Mouse (Mus musculus) A20 (cell line): ENCODE results near the gene Thsd4.

ENCODE experiments used
- DNase-seq: peaks from one replicate; pipeline ENCODE4 v3.0.0-alpha.2; 2011; ENCODE audit warnings: low read depth, low spot score

Thsd4 gene

DNA sequence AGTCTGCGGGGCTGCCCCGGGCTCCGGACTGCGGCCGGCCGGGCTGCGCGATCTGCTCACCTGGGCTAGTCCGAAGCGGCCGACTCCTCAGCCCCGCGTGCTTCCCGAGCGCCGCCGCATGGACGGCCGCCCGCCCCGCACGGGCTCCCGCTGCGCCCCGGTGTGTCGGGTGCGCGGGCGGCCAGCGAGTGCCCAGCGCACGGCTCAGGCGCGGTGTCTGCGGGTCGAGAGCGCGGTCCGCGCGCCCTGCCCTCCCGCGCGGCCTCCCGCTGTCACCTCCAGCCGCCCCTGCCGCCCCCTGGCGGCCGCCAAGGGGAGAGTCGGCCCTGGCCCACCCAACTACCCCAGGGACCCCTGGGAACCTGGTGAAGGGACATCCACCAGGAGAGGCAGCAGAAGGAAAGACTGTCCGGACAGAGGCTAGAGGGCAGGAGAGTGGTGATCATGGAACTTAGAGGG lies at the start of gene Thsd4:
Gene Thsd4 (minus strand): TSS at position 241 of the 459 bp plus-strand sequence.
- peak; percentile 73 for DNase-seq

DNA sequence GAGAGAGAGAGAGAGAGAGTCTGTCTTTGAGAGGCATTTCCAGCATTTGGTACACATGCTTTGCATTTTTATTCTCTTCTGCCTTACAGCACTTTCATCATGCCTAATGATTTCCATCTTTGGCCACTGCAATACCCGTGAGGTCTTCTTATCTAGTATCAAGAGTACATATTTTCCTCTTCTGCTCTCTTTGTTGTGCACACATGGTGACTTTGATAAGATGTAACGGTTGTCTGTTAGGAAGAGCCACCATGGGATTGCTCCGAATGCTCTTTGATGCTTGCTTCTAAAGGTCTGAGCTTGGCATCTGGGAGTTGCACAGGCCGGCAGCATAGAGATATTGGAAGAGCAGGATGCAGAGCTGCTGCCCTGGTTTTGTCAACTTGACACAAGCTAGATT lies 49.2 kb upstream of the Thsd4 start:
- DNase-seq, result no peak

DNA sequence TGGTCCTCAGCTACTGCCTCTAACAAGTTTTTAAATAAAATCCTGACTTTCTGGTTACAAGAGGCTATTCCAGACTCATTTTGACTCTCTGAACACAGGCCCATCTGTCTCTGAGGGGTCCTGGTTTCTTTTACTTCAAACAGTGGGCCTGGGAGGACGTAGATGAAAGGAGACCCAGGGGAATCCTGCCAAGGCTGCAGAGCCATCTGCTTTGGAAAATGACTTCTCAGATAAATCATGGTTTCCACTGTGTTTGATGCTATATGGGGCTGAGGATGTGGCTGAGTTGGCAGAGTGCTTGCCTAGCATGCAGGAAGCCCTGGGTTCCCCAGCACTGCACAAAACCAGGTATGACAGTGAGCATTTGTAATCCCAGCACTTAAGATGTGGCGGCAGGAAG lies 47.5 kb upstream of the Thsd4 start:
- DNase-seq, result no peak

DNA sequence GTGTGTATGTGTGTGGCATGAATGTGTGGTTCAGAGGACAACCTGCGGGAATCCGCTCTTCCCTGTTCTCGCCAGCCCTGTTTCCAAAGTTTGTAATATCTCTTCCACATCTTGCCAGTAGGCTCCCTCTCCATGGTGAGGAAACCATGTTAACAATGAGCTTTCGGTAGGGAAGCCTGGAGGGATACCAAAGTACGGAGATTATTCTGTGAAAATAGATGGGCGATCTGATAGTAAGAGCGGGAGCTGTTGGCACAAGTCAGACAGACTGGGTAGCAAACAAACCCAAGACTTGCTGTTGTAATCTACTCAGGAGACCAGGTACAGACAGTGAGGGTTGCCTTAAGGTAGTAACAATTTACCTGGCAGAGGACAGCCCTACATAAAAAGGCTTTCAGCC lies 42.0 kb upstream of the Thsd4 start:
- DNase-seq, result no peak

DNA sequence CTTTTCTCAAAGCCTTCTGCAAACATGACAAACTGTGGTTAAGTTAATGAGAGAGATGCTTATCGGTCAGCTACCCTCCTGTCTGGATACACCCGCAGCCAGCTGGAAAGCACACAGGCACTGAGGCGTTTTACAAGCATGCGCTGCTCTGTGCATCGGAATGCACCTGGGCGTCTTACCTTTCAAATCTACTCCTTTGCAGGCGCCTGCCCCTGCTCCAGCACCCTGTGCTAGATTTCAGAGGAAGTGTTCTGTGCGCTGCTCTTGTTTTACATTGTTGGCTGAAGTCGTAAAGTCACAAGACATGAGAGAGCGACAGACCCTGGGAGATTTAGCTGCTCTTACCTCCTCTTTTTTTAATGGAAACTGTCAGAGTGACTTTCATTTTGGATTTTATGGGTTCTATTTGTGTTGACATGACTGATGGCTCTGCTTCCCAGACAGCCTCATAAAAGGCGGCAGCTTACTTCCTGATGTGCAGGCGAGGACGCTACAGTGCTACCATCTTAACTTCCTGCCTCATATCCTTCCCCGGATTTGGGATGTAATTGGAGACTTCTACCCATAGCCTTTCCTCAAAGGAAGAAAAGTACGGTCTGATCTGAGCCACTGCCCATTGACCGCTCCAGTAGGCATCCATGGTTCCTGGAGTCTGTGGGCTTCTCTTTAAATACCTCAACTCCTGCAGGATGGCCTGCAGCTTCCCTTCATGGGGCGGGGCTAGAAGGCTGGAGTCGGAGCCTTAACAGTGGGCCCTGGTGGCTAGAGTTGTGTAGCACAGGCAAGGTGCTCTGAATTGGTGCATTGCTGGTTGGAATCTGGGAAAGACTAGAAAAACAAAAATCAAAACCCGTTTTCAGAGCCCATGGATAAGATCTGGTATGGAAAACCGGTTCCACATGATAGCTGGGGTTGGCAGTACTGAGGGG lies 40.9 kb upstream of the Thsd4 start:
- DNase-seq, result peak; percentile 80

DNA sequence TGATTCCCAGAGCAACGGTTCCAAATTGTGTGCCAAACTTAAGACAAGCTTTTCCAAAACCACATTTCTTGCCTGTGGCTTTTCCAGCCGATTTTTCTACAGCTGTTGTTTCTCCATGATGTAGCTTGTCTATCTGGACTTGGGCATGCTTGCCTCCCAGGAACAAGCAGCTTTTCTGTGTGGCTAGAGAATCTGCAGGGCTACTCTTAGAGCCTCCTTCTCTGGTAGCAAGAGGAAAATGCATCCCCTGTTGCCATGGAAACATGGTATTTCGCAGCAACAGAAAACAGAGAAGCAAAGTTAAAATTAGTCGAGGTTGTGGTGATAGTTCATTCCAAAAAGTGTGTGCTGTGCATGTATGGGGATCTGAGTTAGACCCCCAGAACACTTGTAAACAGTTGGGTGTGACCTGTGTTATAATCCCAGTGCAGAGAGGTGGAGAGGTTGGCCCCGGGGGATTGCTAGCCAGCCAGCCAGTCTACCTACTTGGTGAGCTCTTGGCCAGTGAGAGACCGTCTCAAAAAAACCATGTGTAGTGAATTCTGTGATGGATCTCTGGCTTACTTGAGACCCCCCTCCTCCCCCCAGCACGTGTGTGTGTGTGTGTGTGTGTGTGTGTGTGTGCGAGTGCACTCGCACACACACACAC lies 39.9 kb upstream of the Thsd4 start:
- peak; percentile 41 for DNase-seq

DNA sequence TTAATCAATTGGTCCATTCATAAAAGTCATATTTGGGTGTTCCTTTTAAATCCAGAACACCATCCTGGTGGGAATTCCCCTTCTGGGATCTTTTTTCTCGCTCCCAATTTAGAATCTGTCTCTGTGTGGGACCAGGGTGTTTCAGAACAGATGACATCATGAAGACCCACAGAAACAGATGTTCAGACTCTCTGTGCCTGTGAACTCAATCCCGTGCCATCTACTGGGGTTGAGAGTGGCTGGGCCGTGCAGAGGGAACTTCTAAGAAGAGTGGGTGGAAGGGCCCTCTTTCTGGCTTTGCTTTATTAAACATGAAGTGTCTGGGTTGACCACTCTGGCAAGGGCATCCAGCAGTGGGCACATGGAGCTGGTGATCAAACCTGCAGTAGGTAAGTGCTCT lies 36.7 kb upstream of the Thsd4 start:
- DNase-seq, result no peak

DNA sequence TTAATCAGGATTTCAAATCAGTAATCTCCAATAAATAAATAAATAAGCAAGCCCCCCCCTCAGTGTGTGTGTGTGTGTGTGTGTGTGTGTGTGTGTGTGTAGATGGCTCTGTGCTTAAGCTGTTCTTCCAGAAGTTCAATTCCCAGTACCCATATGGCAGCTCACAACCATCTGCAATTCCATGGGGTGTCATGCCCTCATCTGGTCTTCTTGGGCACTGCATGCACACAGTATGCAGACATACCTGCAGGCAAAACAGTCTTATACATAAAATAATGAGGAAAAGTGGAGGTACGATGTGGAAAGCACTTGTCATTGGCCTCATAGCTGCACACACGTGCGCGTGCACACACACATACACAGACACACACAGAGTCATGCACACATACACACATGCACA lies 29.4 kb upstream of the Thsd4 start:
- peak; percentile 22 for DNase-seq

DNA sequence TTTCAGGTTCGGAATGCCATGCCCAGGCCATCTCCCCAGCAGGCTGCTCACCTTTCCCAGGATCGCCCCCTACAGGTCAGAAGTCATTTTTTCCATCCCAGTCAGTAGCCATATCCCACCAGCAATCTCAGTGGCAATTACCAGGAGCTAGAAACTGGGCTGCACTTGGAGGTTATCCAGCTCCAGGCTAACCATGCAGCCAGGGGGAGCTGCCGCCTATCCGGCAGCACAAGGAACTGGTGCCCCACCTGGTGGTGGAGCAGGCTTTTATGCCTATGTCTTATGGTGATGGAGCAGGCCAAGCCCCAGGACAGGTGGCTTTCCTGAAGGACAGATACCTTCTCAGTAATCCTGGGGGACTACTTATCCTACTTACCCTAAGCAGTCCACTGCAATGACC lies 26.3 kb upstream of the Thsd4 start:
- DNase-seq, result peak; percentile 27

DNA sequence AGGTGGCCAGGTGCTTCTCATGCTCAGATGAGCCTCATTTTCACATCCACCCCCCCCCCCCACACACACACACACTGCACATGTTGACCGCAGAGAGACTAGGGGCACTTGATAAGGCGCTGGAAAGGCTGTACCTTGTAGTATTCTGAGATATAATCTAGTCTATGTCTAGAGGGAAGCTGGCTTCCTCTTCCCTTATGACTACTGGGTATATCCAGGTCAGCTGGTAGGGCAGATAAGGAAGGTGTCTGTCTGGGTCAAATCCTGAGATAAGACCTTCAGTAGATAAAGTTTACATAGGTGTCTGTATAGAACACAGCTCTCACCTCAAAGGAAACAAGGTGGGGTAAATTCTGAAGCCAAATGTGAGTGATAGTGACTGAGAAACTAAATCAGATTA lies 24.3 kb upstream of the Thsd4 start:
- peak; percentile 30 for DNase-seq

DNA sequence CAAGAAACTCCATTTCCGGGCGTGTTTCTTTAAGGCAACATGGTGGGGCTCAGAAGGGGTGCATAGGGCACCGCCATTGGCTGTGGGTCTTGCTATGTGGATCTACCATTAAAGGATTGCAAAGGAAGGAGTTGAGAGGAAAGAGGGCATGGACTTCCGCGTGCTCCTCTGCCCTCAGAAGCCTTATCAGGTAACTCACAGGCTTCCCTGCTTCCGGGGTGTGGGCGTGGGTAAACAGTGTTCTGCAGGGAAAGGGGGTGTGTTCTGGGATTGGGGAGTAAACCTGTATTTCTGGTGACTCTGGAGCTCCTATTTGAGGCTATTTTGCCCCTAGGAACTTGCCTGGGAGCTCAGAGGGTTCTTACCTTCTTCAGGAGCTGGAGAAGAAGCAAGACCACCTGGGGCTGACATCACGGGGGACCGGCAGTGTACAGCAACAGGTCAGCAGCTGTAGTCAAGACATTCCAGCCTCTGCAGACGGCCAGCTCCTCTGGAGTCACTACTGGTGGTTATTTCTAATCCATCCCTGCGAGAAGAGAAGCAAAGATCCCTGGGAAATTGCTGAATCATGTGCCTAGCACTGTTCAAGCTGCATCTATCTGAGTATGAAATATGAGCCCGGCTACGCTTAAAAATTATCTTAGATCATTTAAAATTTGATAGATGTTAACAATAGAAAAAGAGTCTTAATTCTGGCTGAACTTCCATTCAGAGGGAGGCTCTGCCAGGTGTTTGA lies 23.7 kb upstream of the Thsd4 start:
- no peak for DNase-seq

DNA sequence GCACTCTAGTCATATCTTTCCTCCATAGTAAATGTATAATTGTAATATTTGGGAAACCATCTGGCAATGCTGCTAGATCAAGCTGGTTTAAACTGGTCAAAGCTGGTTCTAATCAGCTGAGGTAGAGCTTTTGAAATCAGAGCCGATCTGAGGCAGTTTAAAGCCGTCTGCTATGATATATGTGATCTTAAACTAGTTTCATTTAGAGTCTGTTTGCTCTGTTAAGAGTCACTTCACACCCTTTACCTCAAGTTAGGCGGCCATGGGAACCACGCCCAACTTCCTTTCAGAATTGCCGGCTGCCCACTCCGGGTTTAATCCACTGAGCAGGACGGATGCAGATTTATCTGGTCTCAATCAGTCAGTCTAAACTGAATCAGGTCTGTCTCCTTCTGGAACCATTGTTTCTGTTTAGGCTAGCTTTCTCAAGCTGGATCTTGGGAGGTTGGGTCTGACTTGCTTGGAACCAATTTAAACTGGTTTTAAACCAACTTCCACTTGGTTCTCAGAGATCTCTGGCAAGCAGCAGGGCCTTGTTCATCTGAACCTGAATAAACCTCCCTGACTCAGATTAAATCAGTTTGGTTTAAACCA lies 21.7 kb upstream of the Thsd4 start:
- no peak for DNase-seq

DNA sequence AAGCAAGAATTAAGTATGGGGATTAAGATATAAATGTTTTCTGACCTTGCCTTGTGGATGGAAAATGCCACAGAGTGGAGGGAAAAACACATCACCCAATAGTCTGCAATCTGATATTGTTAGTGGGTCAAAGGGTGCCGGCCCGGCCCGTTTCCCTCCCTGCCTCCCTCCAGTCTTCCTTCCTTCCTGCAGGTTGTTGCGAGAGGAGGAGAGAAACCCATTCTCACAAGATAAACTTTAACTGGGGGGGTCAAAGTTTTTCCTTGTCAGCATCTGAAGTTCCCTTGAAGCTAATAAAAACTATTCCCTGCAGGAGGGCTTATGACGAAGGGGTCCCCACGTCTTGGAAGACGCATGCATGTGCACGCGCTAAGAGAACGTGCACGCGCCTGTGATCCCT lies 8.5 kb upstream of the Thsd4 start:
- DNase-seq, result no peak

DNA sequence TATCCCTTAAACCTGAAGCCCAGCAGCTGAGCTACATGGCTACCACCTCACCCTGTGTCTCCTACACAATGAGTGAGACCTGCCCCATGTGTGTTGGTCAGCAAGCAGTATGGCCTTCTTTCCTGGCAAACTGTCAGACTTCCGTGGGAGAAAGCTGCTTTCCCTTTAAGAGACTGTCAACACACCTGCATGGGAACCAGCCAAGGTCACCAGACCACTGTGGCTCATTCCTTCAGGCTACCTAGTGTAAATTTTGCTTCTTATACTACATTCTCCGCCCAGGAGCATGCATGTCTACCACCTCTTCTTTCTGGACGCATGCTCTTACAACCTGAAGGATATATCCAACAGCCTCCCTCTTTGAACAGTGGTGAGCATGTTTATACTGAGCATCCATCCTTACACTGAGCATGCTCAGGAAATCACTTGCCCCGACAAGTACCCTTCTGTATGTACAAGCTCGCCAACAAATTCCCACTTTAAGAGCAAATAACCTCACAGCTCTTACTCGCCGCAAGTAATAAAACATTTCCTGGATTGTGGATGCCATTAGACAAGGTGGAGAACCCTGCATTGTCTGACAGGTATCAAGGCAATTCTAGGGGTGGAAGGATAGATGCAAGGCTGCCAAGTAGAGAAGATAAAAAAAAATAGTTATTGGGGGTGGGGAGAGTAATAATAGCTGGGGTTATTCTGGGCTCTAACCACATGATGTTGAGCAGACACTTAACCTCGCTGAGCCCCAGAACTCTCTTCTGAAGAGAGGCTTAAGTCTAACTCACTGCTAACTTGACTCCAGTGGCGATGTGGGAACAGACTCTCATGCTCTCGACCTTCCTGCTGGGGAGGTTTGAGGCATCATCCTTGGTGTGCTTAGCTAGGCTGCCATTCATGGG lies 7.8 kb upstream of the Thsd4 start:
- DNase-seq, result peak; percentile 7

DNA sequence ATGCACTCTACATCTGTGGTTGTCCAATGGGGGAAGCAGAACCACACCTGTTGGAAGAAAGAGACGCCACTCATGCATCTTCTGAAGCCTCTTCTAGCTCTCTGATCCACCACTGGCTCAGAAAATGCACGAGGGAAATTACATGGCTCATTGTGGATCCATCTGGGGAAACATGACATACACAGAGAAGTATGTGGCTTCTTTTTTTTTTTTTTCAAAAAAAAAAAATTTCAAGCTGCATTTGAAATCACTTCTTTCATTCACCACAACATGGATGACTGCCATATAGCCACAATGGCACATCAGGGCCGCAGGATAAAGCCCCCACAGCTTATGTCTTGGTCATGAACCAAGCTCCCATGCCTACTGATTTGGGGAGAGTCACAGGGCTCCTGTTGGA lies 6.4 kb upstream of the Thsd4 start:
- DNase-seq, result no peak

DNA sequence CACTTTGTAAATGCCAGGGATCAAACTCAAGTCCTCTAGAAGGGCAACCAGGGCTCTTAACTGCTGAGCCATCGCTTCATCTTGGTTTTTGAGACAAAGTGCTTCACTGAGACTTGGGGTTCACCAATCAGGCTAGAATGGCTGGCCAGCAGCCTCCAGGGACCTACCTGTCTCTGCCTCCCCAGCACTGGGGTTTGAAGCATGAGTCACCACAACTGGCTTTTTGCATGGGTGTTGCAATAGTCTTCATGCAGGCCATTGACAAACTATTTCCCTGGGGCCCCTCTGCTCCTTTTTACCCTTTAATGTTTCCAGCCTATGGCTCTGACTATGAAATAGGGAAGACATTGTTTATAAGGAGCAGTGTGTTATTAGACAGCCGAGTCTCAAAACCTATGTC lies 6.0 kb upstream of the Thsd4 start:
- no peak for DNase-seq

DNA sequence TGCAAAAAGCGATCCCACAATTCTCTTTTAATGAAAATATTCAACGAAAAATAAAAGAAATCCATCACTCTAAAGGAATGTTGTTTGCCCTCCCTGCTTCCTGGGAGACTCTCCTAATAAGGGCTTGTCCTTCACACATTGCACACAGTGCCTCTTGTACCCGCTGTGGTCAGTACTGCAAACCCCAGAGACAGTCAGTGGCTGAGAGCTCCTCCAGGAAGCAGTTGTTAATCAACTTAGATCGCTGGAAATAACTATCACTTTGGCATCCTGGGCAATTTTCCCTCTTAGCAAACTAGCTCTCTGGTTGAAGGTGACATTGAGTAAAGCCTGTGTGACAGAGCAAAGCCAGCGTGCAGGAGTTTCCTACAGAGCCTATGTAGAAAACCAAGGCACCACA lies 5.2 kb upstream of the Thsd4 start:
- DNase-seq, result no peak

DNA sequence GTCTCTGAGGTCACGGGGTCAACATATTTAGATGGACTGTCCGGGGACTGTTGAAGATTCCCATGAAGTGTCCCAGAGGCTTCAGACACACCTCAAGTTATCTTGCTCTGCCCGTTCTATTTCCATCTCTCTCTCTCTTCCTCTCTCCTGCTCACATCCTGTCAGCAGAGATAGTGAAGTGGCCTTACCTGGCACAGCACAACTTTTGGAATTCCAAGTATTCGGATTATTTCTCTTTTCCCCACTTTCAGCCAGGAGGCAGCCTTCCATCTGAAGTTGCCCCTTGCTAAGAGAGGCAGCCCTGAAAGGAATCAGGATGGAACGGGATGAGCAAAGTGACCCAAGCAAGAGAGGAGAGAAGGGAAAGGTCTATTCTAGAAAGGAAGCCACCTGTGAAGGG lies 4.3 kb upstream of the Thsd4 start:
- no peak for DNase-seq

DNA sequence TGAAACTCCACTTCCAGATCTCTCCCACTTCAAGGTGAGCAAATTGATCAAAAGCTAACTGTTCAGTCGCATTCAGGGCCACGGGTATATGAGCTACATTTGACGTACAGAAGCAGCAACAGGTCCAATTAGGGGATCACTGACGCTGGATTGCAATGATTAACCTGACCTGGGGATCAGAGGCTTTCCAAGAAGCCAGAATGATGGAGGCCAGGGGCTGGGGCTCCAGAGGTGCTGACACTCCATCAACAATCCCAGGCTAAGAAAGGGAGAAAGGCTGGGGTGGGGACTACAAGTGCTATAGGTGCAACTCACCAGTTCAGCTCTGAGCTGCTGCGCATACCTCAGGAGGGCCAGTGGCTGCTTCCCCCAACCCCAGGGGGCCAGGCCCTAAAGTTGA lies 703 bp downstream of the Thsd4 start:
- peak; percentile 35 for DNase-seq

DNA sequence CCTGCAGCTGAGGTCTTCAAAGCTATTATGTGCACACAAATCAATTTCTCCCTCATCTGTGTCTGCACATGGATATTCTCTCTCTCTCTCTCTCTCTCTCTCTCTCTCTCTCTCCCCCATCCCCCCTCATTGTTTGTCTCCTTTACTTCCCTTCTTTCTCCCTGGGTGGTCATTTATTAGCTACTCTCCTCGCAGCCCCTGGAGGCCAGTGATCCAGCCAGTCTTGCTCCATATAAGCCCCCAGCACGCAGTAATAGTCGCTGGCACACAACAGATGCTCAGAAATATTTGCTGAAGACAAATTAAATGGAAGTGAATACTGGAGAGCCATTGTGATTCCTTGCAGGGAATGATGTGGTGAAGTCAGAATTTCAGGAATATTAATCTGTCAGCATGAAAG lies 2.2 kb downstream of the Thsd4 start:
- DNase-seq, result no peak

DNA sequence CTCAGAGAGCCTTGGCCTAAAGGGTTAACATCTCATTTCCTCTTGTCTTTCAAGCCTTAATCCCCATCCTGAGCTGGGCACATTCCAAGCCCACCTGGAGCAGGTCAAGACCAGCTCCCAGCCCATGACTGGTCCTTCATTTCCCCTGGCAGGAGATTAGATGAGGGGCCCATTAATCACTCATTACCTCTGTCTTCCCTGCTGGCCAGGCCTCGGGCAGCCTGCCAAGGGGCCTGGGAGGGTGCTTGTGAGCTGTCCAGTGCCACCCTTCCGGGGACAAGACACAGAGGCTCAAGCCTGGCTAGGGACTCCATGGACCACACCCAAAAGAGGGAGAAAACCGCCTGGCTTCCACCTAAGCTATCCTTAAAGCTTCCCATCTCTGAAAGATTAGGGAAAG lies 3.6 kb downstream of the Thsd4 start:
- DNase-seq, result no peak
